ENCODE assay signal across 10 mouse cellular contexts in the genomic region with DNA sequence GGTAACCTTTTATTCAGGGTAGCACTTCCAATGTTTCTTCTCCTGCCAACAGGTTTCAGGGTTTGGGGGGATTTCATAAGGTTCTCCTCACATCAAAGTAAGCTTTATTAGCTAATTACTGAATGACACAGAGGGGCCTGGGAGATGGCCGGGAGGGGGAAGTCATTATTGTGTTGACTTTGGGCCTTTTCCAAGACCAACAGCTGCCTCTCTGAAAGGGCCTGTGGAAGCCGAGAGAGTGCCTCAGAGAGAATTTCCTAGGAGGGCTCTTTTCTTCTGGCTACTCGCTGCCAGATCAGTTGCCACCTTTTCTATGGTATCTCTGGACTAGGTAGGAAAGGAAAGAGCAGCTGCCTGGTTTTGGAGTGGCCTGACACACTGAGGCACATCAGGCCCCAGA. TPM values are rescaled to one million over a fixed set of nuclear protein-coding genes. Genes with fewer than 3 reads are reported as not detected.
DNase-seq lines count a peak whose midpoint lies in the region; ATAC-seq lines count a peak whose summit lies in the region.
"Had no signal": no experiment of that assay in that cellular context is flagged by ENCODE, and none has a peak within 500 bp of the region (broad histone marks: within the 10 kb centered on the region; RNA-seq: fewer than 3 reads in every experiment).

No protein-coding gene starts in this region.

- H3K9ac ChIP-seq in hindbrain, embryonic 13.5 days: no peak overlapping the region
- H3K9ac ChIP-seq in hindbrain, embryonic 11.5 days (ENCODE audit: low read depth, low read length): no peak overlapping the region
- H3K9ac ChIP-seq in hindbrain, embryonic 15.5 days: no peak overlapping the region

- WGBS in hindbrain, embryonic 13.5 days: 14% methylated on average over 3 of the region's 3 CpGs
- 23% methylated on average over 3 of the region's 3 CpGs for WGBS in hindbrain, embryonic 11.5 days
- 19% methylated on average over 3 of the region's 3 CpGs for WGBS in hindbrain, embryonic 15.5 days

- 0 out of 2 replicates have a peak overlapping the region, but pooled peaks have one; percentile 3 for H3K27ac ChIP-seq in hindbrain, embryonic 13.5 days
- no peak overlapping the region for H3K27ac ChIP-seq in hindbrain, embryonic 11.5 days (ENCODE audit: low read depth, low read length)
- no peak overlapping the region for H3K27ac ChIP-seq in hindbrain, embryonic 15.5 days (replicated peaks)

- no peak for ATAC-seq in hindbrain, embryonic 13.5 days (ENCODE audit: low FRiP score)
- ATAC-seq in hindbrain, embryonic 11.5 days (ENCODE audit: low FRiP score): no peak
- ATAC-seq in hindbrain, embryonic 15.5 days (ENCODE audit: low FRiP score, low read depth): no peak

- H3K27me3 ChIP-seq in hindbrain, embryonic 13.5 days: peaks cover 17% of the 10 kb centered on the region; the same call in 1 of the 2 replicates
- no peaks in the 10 kb centered on the region for H3K27me3 ChIP-seq in hindbrain, embryonic 11.5 days (ENCODE audit: control insufficient read depth, insufficient read depth, low read length)
- no peaks in the 10 kb centered on the region for H3K27me3 ChIP-seq in hindbrain, embryonic 15.5 days

- peak overlapping the region; percentile 42 for H3K4me2 ChIP-seq in hindbrain, embryonic 13.5 days
- H3K4me2 ChIP-seq in hindbrain, embryonic 11.5 days (replicated peaks; ENCODE audit: low read depth, low read length): no peak overlapping the region
- peak overlapping the region; percentile 46; the same call in 1 of the 2 replicates for H3K4me2 ChIP-seq in hindbrain, embryonic 15.5 days

- peaks cover 42% of the 10 kb centered on the region for H3K4me1 ChIP-seq in hindbrain, embryonic 13.5 days (replicated peaks)
- peaks cover 6% of the 10 kb centered on the region; the same call in 1 of the 2 replicates for H3K4me1 ChIP-seq in hindbrain, embryonic 11.5 days (replicated peaks; ENCODE audit: control insufficient read depth, insufficient read depth, low read length)
- H3K4me1 ChIP-seq in hindbrain, embryonic 15.5 days (replicated peaks): peaks cover 23% of the 10 kb centered on the region
- H3K4me1 ChIP-seq: megakaryocyte, embryonic 14.5 days had no signal

- intact Hi-C loops in left cerebral cortex, postnatal 4 days (cut with DNase I): no loop called here

- H3K36me3 ChIP-seq in hindbrain, embryonic 13.5 days: no peaks in the 10 kb centered on the region
- no peaks in the 10 kb centered on the region for H3K36me3 ChIP-seq in hindbrain, embryonic 11.5 days (ENCODE audit: control insufficient read depth, insufficient read depth, low read length)
- no peaks in the 10 kb centered on the region for H3K36me3 ChIP-seq in hindbrain, embryonic 15.5 days

- no peak overlapping the region for H3K4me3 ChIP-seq in hindbrain, embryonic 13.5 days
- H3K4me3 ChIP-seq in hindbrain, embryonic 11.5 days (ENCODE audit: low read depth, low read length): no peak overlapping the region
- H3K4me3 ChIP-seq in hindbrain, embryonic 15.5 days: no peak overlapping the region
- H3K4me3 ChIP-seq: erythroblast, embryonic 14.5 days; megakaryocyte, embryonic 14.5 days had no signal

- H3K9me3 ChIP-seq in hindbrain, embryonic 13.5 days: no peaks in the 10 kb centered on the region
- H3K9me3 ChIP-seq in hindbrain, embryonic 11.5 days (ENCODE audit: control insufficient read depth, low read length): no peaks in the 10 kb centered on the region
- H3K9me3 ChIP-seq in hindbrain, embryonic 15.5 days: no peaks in the 10 kb centered on the region
- H3K9me3 ChIP-seq: megakaryocyte, embryonic 14.5 days had no signal

- DNase-seq in hindbrain, embryonic 11.5 days (ENCODE audit: low spot score): no peak
- peak; percentile 30 for DNase-seq in brain, adult 2 months (ENCODE audit: low read depth, low spot score)
- peak; percentile 64 for DNase-seq in lung, postnatal 36 days
- DNase-seq in adrenal gland, adult 8-10 months: no peak
- DNase-seq in ovary, postnatal 10 days (ENCODE audit: low spot score): no peak
- DNase-seq in left cerebral cortex, postnatal 4 days: no peak

RNA-seq across cellular contexts. Expression of gene Nectin1, which starts 6.5 kb away (rescaled TPM):
- 13.6 and 13.8 TPM in 2 replicates for polyA plus RNA-seq in hindbrain, embryonic 13.5 days (2015; fragmentation: Nextera tagmentation; extraction: Ambion mirVana)
- polyA plus RNA-seq in hindbrain, embryonic 11.5 days (2014; fragmentation: Nextera tagmentation; extraction: Ambion mirVana): 8.5 and 10.9 TPM in 2 replicates
- 14.8 and 16.2 TPM in 2 replicates for polyA plus RNA-seq in hindbrain, embryonic 15.5 days (2015; fragmentation: Nextera tagmentation; extraction: Ambion mirVana)
- total RNA-seq in adrenal gland, adult 8-10 months (2022): 10 to 100 TPM; 39.3 to 61.3 (median 50.2) TPM
- total RNA-seq in left cerebral cortex, postnatal 4 days (2021): 10 to 100 TPM; 87.7 to 95.8 TPM

Comparison
In these comparisons a context has a peak if more than half of its experiments do, and no peak if none do; other contexts are left out.
1. DNase-seq: peak in brain, adult 2 months (single experiment) and lung, postnatal 36 days (single experiment); none in hindbrain, embryonic 11.5 days (single experiment), adrenal gland, adult 8-10 months (single experiment), ovary, postnatal 10 days (single experiment) and left cerebral cortex, postnatal 4 days (single experiment).